ENCODE assay signal across 12 mouse cellular contexts in genomic region chr9:75905497-75905896, GRCm38 (mm10).
DNase-seq lines count a peak whose midpoint lies in the region; ATAC-seq and TF ChIP-seq lines count a peak whose summit lies in the region.
"Had no signal": no experiment of that assay in that cellular context is flagged by ENCODE, and none has a peak within 500 bp of the region (broad histone marks: within the 10 kb centered on the region; RNA-seq: fewer than 3 reads in every experiment).

No protein-coding gene starts in this region.

- H3K9ac ChIP-seq in forebrain, postnatal 0 days, result no peak overlapping the region
- H3K9ac ChIP-seq in forebrain, embryonic 11.5 days (ENCODE audit: low read length), result no peak overlapping the region
- no peak overlapping the region for H3K9ac ChIP-seq in midbrain, postnatal 0 days (replicated peaks; ENCODE audit: low read length, poor library complexity, severe bottlenecking)
- H3K9ac ChIP-seq in midbrain, embryonic 16.5 days (ENCODE audit: low read depth, low read length), result no peak overlapping the region
- H3K9ac ChIP-seq in stomach, postnatal 0 days (ENCODE audit: low read length), result no peak overlapping the region
- H3K9ac ChIP-seq: hindbrain, embryonic 14.5 days; neural tube, embryonic 15.5 days had no signal

- no peaks in the 10 kb centered on the region for H3K27me3 ChIP-seq in forebrain, postnatal 0 days (ENCODE audit: insufficient read depth, low read length)
- no peaks in the 10 kb centered on the region for H3K27me3 ChIP-seq in forebrain, embryonic 11.5 days (ENCODE audit: control insufficient read depth, insufficient read depth, low read length)
- H3K27me3 ChIP-seq in midbrain, postnatal 0 days (ENCODE audit: insufficient read depth, low read length), result no peaks in the 10 kb centered on the region
- H3K27me3 ChIP-seq in midbrain, embryonic 16.5 days (ENCODE audit: control insufficient read depth, insufficient read depth, low read depth, low read length), result no peaks in the 10 kb centered on the region
- H3K27me3 ChIP-seq in stomach, postnatal 0 days (ENCODE audit: control insufficient read depth, insufficient read depth, low read length), result no peaks in the 10 kb centered on the region
- no peaks in the 10 kb centered on the region for H3K27me3 ChIP-seq in forebrain, embryonic 10.5 days (ENCODE audit: poor library complexity, severe bottlenecking)
- H3K27me3 ChIP-seq: neural tube, embryonic 15.5 days had no signal

- no peaks in the 10 kb centered on the region for H3K9me3 ChIP-seq in forebrain, postnatal 0 days (ENCODE audit: low read length)
- no peaks in the 10 kb centered on the region for H3K9me3 ChIP-seq in forebrain, embryonic 11.5 days (ENCODE audit: control insufficient read depth, low read length)
- H3K9me3 ChIP-seq in midbrain, postnatal 0 days (ENCODE audit: low read length), result no peaks in the 10 kb centered on the region
- no peaks in the 10 kb centered on the region for H3K9me3 ChIP-seq in midbrain, embryonic 16.5 days (replicated peaks; ENCODE audit: control insufficient read depth, low read length, poor library complexity, severe bottlenecking)
- H3K9me3 ChIP-seq in stomach, postnatal 0 days (ENCODE audit: control insufficient read depth, low read length), result no peaks in the 10 kb centered on the region
- no peaks in the 10 kb centered on the region for H3K9me3 ChIP-seq in forebrain, embryonic 10.5 days
- H3K9me3 ChIP-seq: neural tube, embryonic 15.5 days had no signal

- H3K36me3 ChIP-seq in forebrain, postnatal 0 days (ENCODE audit: insufficient read depth), result no peaks in the 10 kb centered on the region
- no peaks in the 10 kb centered on the region for H3K36me3 ChIP-seq in forebrain, embryonic 11.5 days (ENCODE audit: control insufficient read depth, insufficient read depth, low read length)
- no peaks in the 10 kb centered on the region for H3K36me3 ChIP-seq in midbrain, postnatal 0 days (ENCODE audit: insufficient read depth, low read length)
- H3K36me3 ChIP-seq in midbrain, embryonic 16.5 days (ENCODE audit: control insufficient read depth, insufficient read depth, low read length), result no peaks in the 10 kb centered on the region
- no peaks in the 10 kb centered on the region for H3K36me3 ChIP-seq in stomach, postnatal 0 days (ENCODE audit: control insufficient read depth, insufficient read depth, low read length)
- no peaks in the 10 kb centered on the region for H3K36me3 ChIP-seq in forebrain, embryonic 10.5 days (replicated peaks)
- H3K36me3 ChIP-seq: neural tube, embryonic 15.5 days had no signal

- 50% methylated on average over 2 of the region's 2 CpGs for WGBS in forebrain, postnatal 0 days
- WGBS in forebrain, embryonic 11.5 days, result 48% methylated on average over 2 of the region's 2 CpGs
- 54% methylated on average over 2 of the region's 2 CpGs for WGBS in midbrain, postnatal 0 days
- WGBS in midbrain, embryonic 16.5 days, result 46% methylated on average over 2 of the region's 2 CpGs
- WGBS in stomach, postnatal 0 days, result 60% methylated on average over 2 of the region's 2 CpGs
- 51% methylated on average over 2 of the region's 2 CpGs for WGBS in forebrain, embryonic 10.5 days

- H3K4me2 ChIP-seq in forebrain, postnatal 0 days (ENCODE audit: low read depth), result no peak overlapping the region
- H3K4me2 ChIP-seq in forebrain, embryonic 11.5 days (ENCODE audit: low read depth, low read length, severe bottlenecking), result no peak overlapping the region
- no peak overlapping the region for H3K4me2 ChIP-seq in midbrain, postnatal 0 days (ENCODE audit: low read depth, low read length, poor library complexity, severe bottlenecking)
- H3K4me2 ChIP-seq in midbrain, embryonic 16.5 days (ENCODE audit: low read length), result no peak overlapping the region
- no peak overlapping the region for H3K4me2 ChIP-seq in stomach, postnatal 0 days (replicated peaks; ENCODE audit: low read depth)
- H3K4me2 ChIP-seq: hindbrain, embryonic 14.5 days; neural tube, embryonic 15.5 days had no signal

- TF ChIP-seq EP300 in stomach, postnatal 0 days (optimal IDR thresholded peaks at IDR 0.05), result no peak

- no peak overlapping the region for H3K4me3 ChIP-seq in forebrain, postnatal 0 days (ENCODE audit: low read depth, low read length)
- H3K4me3 ChIP-seq in forebrain, embryonic 11.5 days (ENCODE audit: low read depth, low read length), result no peak overlapping the region
- no peak overlapping the region for H3K4me3 ChIP-seq in midbrain, postnatal 0 days (ENCODE audit: low read depth, low read length)
- H3K4me3 ChIP-seq in midbrain, embryonic 16.5 days (ENCODE audit: low read depth, low read length), result no peak overlapping the region
- no peak overlapping the region for H3K4me3 ChIP-seq in stomach, postnatal 0 days (ENCODE audit: low read depth, low read length)
- H3K4me3 ChIP-seq in forebrain, embryonic 10.5 days, result no peak overlapping the region
- H3K4me3 ChIP-seq: neural tube, embryonic 15.5 days had no signal

- ATAC-seq in forebrain, postnatal 0 days, result no peak
- no peak for ATAC-seq in forebrain, embryonic 11.5 days (replicated peaks; ENCODE audit: low FRiP score)
- no peak for ATAC-seq in midbrain, postnatal 0 days (ENCODE audit: low FRiP score)
- ATAC-seq in midbrain, embryonic 16.5 days, result no peak
- no peak for ATAC-seq in stomach, postnatal 0 days (ENCODE audit: low FRiP score, low TSS enrichment)

- TF ChIP-seq CTCF in forebrain, postnatal 0 days (IDR thresholded peaks at IDR 0.05; ENCODE audit: low read depth), result peak; percentile 30; the same call in 1 of the 2 replicates
- TF ChIP-seq CTCF in midbrain, postnatal 0 days (IDR thresholded peaks at IDR 0.05), result peak; percentile 36; the same call in 1 of the 2 replicates
- TF ChIP-seq CTCF in stomach, postnatal 0 days (IDR thresholded peaks at IDR 0.05; ENCODE audit: low read depth), result peak; percentile 59

- no peak for DNase-seq in forebrain, postnatal 0 days
- no peak for DNase-seq in forebrain, embryonic 11.5 days (ENCODE audit: low spot score)
- DNase-seq in midbrain, postnatal 0 days (ENCODE audit: low spot score), result no peak
- DNase-seq in forelimb bud, embryonic 11.5 days (ENCODE audit: low read depth, low spot score), result peak; percentile 30
- DNase-seq in stomach, postnatal 0 days (ENCODE audit: low spot score), result no peak
- DNase-seq in forebrain, embryonic 10.5 days (ENCODE audit: extremely low spot score, low spot score), result no peak
- DNase-seq in spleen, postnatal 14 days (ENCODE audit: low spot score in 2 of 2), result no peak
- DNase-seq: layer of hippocampus, postnatal 36 days had no signal

- H3K4me1 ChIP-seq in forebrain, postnatal 0 days (ENCODE audit: insufficient read depth), result no peaks in the 10 kb centered on the region
- no peaks in the 10 kb centered on the region for H3K4me1 ChIP-seq in forebrain, embryonic 11.5 days (replicated peaks; ENCODE audit: control insufficient read depth, insufficient read depth, low read length)
- H3K4me1 ChIP-seq in midbrain, postnatal 0 days (ENCODE audit: insufficient read depth, low read length), result no peaks in the 10 kb centered on the region
- H3K4me1 ChIP-seq in midbrain, embryonic 16.5 days (ENCODE audit: control insufficient read depth, insufficient read depth, low read length), result no peaks in the 10 kb centered on the region
- no peaks in the 10 kb centered on the region for H3K4me1 ChIP-seq in stomach, postnatal 0 days (replicated peaks; ENCODE audit: control insufficient read depth, insufficient read depth)
- H3K4me1 ChIP-seq in forebrain, embryonic 10.5 days, result no peaks in the 10 kb centered on the region; the same call in 1 of the 2 replicates

- H3K27ac ChIP-seq in forebrain, postnatal 0 days (ENCODE audit: low read depth, low read length), result no peak overlapping the region
- no peak overlapping the region for H3K27ac ChIP-seq in forebrain, embryonic 11.5 days (ENCODE audit: low read depth, low read length)
- H3K27ac ChIP-seq in midbrain, postnatal 0 days (ENCODE audit: low read depth, low read length), result no peak overlapping the region
- H3K27ac ChIP-seq in midbrain, embryonic 16.5 days (ENCODE audit: low read length), result no peak overlapping the region
- H3K27ac ChIP-seq in stomach, postnatal 0 days (replicated peaks), result no peak overlapping the region
- no peak overlapping the region for H3K27ac ChIP-seq in forebrain, embryonic 10.5 days
- H3K27ac ChIP-seq: hindbrain, embryonic 14.5 days; macrophage; neural tube, embryonic 15.5 days had no signal
